Mouse (Mus musculus) erythroblast, embryonic 14.5 days (primary cell): ENCODE data around the gene Atp9a.

ENCODE experiments used
- GATA1 ChIP-seq: IDR thresholded peaks from 2 replicates; pipeline ENCODE4 v1.6.1; 2012; ENCODE audit warnings: low read length, inconsistent platforms, mixed read lengths
- TAL1 ChIP-seq: IDR thresholded peaks from 3 replicates; pipeline ENCODE4 v1.6.1; 2012; ENCODE audit warnings: low read length, inconsistent platforms, mixed read lengths

- TF ChIP-seq GATA1 = no peak
- no peak for TF ChIP-seq TAL1
These were observed 64.6 kb downstream of the Atp9a start for GRCm38 (mm10) chr2:168677650-168678049.
